ENCODE assay signal across 8 mouse cellular contexts in the genomic region with DNA sequence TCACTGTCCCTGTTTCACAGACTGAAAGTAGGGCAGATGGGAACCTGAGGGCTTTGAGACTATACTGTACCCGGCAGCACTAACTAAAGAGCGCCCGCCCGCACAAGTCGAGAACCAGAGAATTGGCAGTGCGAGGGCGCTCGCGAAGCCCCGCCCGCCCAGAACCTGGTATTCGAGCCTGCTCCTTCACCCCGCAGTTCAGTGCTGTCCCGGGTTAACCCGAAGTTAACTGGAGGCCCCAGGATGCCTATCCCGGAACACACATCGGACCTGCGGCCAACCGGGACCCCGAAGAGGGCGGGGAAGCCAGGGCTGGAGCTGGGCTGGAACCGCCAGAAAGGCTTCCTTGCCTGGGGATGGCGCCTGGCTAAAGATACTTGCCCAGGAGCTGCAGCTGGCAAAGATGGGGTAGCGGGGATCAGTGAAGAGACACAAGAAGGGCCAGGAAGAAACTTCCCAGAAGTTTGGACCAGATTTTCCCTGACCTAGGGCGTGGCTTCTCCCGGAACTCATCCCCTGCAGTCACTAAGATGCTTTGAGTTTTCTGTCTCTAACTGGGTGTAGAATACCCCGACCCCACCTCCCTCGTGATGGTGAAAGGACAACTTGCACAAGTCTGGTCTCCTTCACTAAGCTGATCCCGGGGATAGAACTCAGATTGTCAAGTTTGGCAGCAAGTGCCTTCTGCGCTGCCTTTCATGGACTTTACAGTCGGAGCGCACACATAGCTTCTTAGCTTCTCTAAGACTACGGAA. TPM values are rescaled to one million over a fixed set of nuclear protein-coding genes. Genes with fewer than 3 reads are reported as not detected.
DNase-seq lines count a peak whose midpoint lies in the region; ATAC-seq and TF ChIP-seq lines count a peak whose summit lies in the region.

A gene (plus strand): TSS at position 413 of the 755 bp plus-strand sequence.

- H3K4me3 ChIP-seq in forebrain, embryonic 11.5 days (ENCODE audit: low read depth, low read length), result peak within 1 kb of the TSS; percentile 83
- H3K4me3 ChIP-seq in heart, embryonic 16.5 days (ENCODE audit: low read length), result peak within 1 kb of the TSS; percentile 88
- peak within 1 kb of the TSS; percentile 81 for H3K4me3 ChIP-seq in liver, embryonic 16.5 days (ENCODE audit: low read depth, low read length)
- H3K4me3 ChIP-seq in neural tube, embryonic 12.5 days, result peak within 1 kb of the TSS; percentile 82
- peak within 1 kb of the TSS; percentile 95 for H3K4me3 ChIP-seq in stomach, embryonic 16.5 days (replicated peaks; ENCODE audit: low read length)

- H3K4me2 ChIP-seq in forebrain, embryonic 11.5 days (ENCODE audit: low read depth, low read length, severe bottlenecking), result peak within 1 kb of the TSS; percentile 100
- peak within 1 kb of the TSS; percentile 99 for H3K4me2 ChIP-seq in heart, embryonic 16.5 days (ENCODE audit: low read depth, low read length)
- H3K4me2 ChIP-seq in liver, embryonic 16.5 days (ENCODE audit: low read depth, low read length), result peak within 1 kb of the TSS; percentile 99
- H3K4me2 ChIP-seq in neural tube, embryonic 12.5 days (replicated peaks), result peak within 1 kb of the TSS; percentile 100
- peak within 1 kb of the TSS; percentile 100 for H3K4me2 ChIP-seq in stomach, embryonic 16.5 days (ENCODE audit: low read depth, low read length)

- H3K9me3 ChIP-seq in forebrain, embryonic 11.5 days (ENCODE audit: control insufficient read depth, low read length), result no peaks in the 10 kb centered on the region
- no peaks in the 10 kb centered on the region for H3K9me3 ChIP-seq in heart, embryonic 16.5 days (replicated peaks; ENCODE audit: control insufficient read depth, low read length)
- no peaks in the 10 kb centered on the region for H3K9me3 ChIP-seq in liver, embryonic 16.5 days (replicated peaks; ENCODE audit: control insufficient read depth, low read length)
- H3K9me3 ChIP-seq in neural tube, embryonic 12.5 days, result no peaks in the 10 kb centered on the region
- H3K9me3 ChIP-seq in stomach, embryonic 16.5 days (replicated peaks; ENCODE audit: control insufficient read depth, low read length), result no peaks in the 10 kb centered on the region

- peak; percentile 44 for ATAC-seq in CD4-positive, CD25-positive, alpha-beta regulatory T cell, adult 4 months
- ATAC-seq in forebrain, embryonic 11.5 days (replicated peaks; ENCODE audit: low FRiP score), result peak; percentile 31
- peak; percentile 40 for ATAC-seq in heart, embryonic 16.5 days (replicated peaks; ENCODE audit: extremely low read depth, insufficient read depth, low FRiP score)
- peak; percentile 33; the same call in 1 of the 2 replicates for ATAC-seq in liver, embryonic 16.5 days (ENCODE audit: low read depth)
- ATAC-seq in neural tube, embryonic 12.5 days (ENCODE audit: low FRiP score, low read depth), result peak; percentile 25
- peak; percentile 56; the same call in 1 of the 2 replicates for ATAC-seq in stomach, embryonic 16.5 days (ENCODE audit: insufficient read depth, low FRiP score)

- H3K36me3 ChIP-seq in forebrain, embryonic 11.5 days (ENCODE audit: control insufficient read depth, insufficient read depth, low read length), result peaks cover 2% of the 10 kb centered on the region; the same call in 1 of the 2 replicates
- peaks cover 8% of the 10 kb centered on the region; the same call in 1 of the 2 replicates for H3K36me3 ChIP-seq in heart, embryonic 16.5 days (ENCODE audit: control insufficient read depth, insufficient read depth)
- H3K36me3 ChIP-seq in liver, embryonic 16.5 days (ENCODE audit: control insufficient read depth, insufficient read depth), result peaks cover 5% of the 10 kb centered on the region; the same call in 1 of the 2 replicates
- peaks cover 38% of the 10 kb centered on the region for H3K36me3 ChIP-seq in neural tube, embryonic 12.5 days
- H3K36me3 ChIP-seq in stomach, embryonic 16.5 days (ENCODE audit: control insufficient read depth, insufficient read depth, low read length), result peaks cover 13% of the 10 kb centered on the region; the same call in 1 of the 2 replicates

- no peaks in the 10 kb centered on the region for H3K27me3 ChIP-seq in forebrain, embryonic 11.5 days (ENCODE audit: control insufficient read depth, insufficient read depth, low read length)
- no peaks in the 10 kb centered on the region for H3K27me3 ChIP-seq in heart, embryonic 16.5 days (ENCODE audit: control insufficient read depth, insufficient read depth, low read length)
- no peaks in the 10 kb centered on the region for H3K27me3 ChIP-seq in liver, embryonic 16.5 days (ENCODE audit: control insufficient read depth, insufficient read depth, low read depth, low read length)
- H3K27me3 ChIP-seq in neural tube, embryonic 12.5 days (replicated peaks), result no peaks in the 10 kb centered on the region
- no peaks in the 10 kb centered on the region for H3K27me3 ChIP-seq in stomach, embryonic 16.5 days (ENCODE audit: control insufficient read depth, insufficient read depth, low read length)

- H3K4me1 ChIP-seq in forebrain, embryonic 11.5 days (replicated peaks; ENCODE audit: control insufficient read depth, insufficient read depth, low read length), result peaks cover 14% of the 10 kb centered on the region
- H3K4me1 ChIP-seq in heart, embryonic 16.5 days (ENCODE audit: control insufficient read depth, insufficient read depth, low read length), result peaks cover 15% of the 10 kb centered on the region
- peaks cover 23% of the 10 kb centered on the region for H3K4me1 ChIP-seq in liver, embryonic 16.5 days (ENCODE audit: control insufficient read depth, low read depth, low read length)
- peaks cover 33% of the 10 kb centered on the region for H3K4me1 ChIP-seq in neural tube, embryonic 12.5 days
- peaks cover 24% of the 10 kb centered on the region for H3K4me1 ChIP-seq in stomach, embryonic 16.5 days (ENCODE audit: control insufficient read depth, insufficient read depth, low read length)

- peak within 1 kb of the TSS; percentile 76 for H3K9ac ChIP-seq in forebrain, embryonic 11.5 days (ENCODE audit: low read length)
- H3K9ac ChIP-seq in heart, embryonic 16.5 days (ENCODE audit: low read length), result peak within 1 kb of the TSS; percentile 88
- peak within 1 kb of the TSS; percentile 79 for H3K9ac ChIP-seq in liver, embryonic 16.5 days (ENCODE audit: low read depth, low read length)
- H3K9ac ChIP-seq in neural tube, embryonic 12.5 days, result peak within 1 kb of the TSS; percentile 85
- peak within 1 kb of the TSS; percentile 89 for H3K9ac ChIP-seq in stomach, embryonic 16.5 days (ENCODE audit: low read length)

- peak; percentile 89 for DNase-seq in brain, embryonic 14.5 days (ENCODE audit: low read depth)
- peak; percentile 88 for DNase-seq in forebrain, embryonic 11.5 days (ENCODE audit: low spot score)
- peak; percentile 92 to 93 for DNase-seq in kidney, postnatal 36 days

- H3K27ac ChIP-seq in forebrain, embryonic 11.5 days (ENCODE audit: low read depth, low read length), result peak within 1 kb of the TSS; percentile 86
- H3K27ac ChIP-seq in heart, embryonic 16.5 days (ENCODE audit: low read length), result peak within 1 kb of the TSS; percentile 93
- H3K27ac ChIP-seq in liver, embryonic 16.5 days (ENCODE audit: low read length), result peak within 1 kb of the TSS; percentile 82
- H3K27ac ChIP-seq in neural tube, embryonic 12.5 days, result peak within 1 kb of the TSS; percentile 57
- H3K27ac ChIP-seq in stomach, embryonic 16.5 days (ENCODE audit: low read length), result peak within 1 kb of the TSS; percentile 94

- TF ChIP-seq CTCF in brain, embryonic 14.5 days (IDR thresholded peaks at IDR 0.05; ENCODE audit: borderline replicate concordance, extremely low read depth, insufficient read depth, insufficient read length), result no peak

- under 1% methylated on average over 33 of the region's 33 CpGs for WGBS in forebrain, embryonic 11.5 days
- WGBS in heart, embryonic 16.5 days, result under 1% methylated on average over 33 of the region's 33 CpGs
- WGBS in liver, embryonic 16.5 days (ENCODE audit: insufficient replicate concordance), result under 1% methylated on average over 33 of the region's 33 CpGs
- WGBS in neural tube, embryonic 12.5 days, result under 1% methylated on average over 33 of the region's 33 CpGs
- under 1% methylated on average over 33 of the region's 33 CpGs for WGBS in stomach, embryonic 16.5 days

- no peak for TF ChIP-seq POLR2A in brain, embryonic 14.5 days (IDR thresholded peaks at IDR 0.05; ENCODE audit: borderline replicate concordance, extremely low read depth, insufficient read depth, insufficient read length, poor library complexity, severe bottlenecking)

RNA-seq across cellular contexts. Expression of the gene that starts here (rescaled TPM):
- polyA plus RNA-seq in CD4-positive, CD25-positive, alpha-beta regulatory T cell, adult 4 months (2017; shearing (Covaris generic)), result 1 to 10 TPM; 2.9 to 3.1 TPM
- polyA plus RNA-seq in brain, embryonic 14.5 days (2012; rRNA removed), result 25.5 and 34.2 TPM in 2 replicates
- 7.9 and 10.8 TPM in 2 replicates for polyA plus RNA-seq in forebrain, embryonic 11.5 days (2014; fragmentation: Nextera tagmentation; extraction: Ambion mirVana)
- polyA plus RNA-seq in heart, embryonic 16.5 days (2015; fragmentation: Nextera tagmentation; extraction: Ambion mirVana), result 12.3 and 12.5 TPM in 2 replicates
- polyA plus RNA-seq in liver, embryonic 16.5 days (2015; fragmentation: Nextera tagmentation; extraction: Ambion mirVana), result 5.3 and 5.4 TPM in 2 replicates
- polyA plus RNA-seq in neural tube, embryonic 12.5 days (2016; fragmentation: Nextera tagmentation; extraction: Ambion mirVana), result 13.6 and 16.3 TPM in 2 replicates
- polyA plus RNA-seq in stomach, embryonic 16.5 days (2015; fragmentation: Nextera tagmentation; extraction: Ambion mirVana), result 11.0 and 14.8 TPM in 2 replicates

Comparison
In these comparisons a context has a peak if more than half of its experiments do, and no peak if none do; other contexts are left out.
1. Peak in every context shown above with its lines: DNase-seq, ATAC-seq, H3K4me3 ChIP-seq and H3K27ac ChIP-seq.